8 mouse cellular contexts compared by ENCODE assay signal in the genomic region with DNA sequence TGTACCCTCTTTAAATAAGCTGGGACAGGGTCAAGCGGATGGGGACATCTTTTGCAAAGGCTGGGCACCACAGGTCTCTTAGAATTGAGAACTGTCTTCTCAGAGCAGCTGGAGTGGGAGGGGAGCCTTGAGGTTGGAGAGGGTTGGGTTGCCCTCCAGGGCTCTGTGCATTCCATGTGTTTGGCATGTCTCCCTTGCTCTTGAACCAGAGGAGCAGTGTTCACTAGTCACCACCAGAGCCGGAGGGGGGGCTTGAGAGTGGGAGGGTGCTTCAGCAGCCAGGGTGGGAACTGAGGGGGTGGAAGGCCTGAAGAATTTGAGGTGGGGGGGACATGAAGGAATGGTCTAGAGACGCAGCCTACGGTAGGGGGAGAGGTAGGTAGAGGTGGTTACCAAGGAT. TPM values are rescaled to one million over a fixed set of nuclear protein-coding genes. Genes with fewer than 3 reads are reported as not detected.
DNase-seq lines count a peak whose midpoint lies in the region; ATAC-seq lines count a peak whose summit lies in the region.

No protein-coding gene starts in this region.

- H3K9ac ChIP-seq in limb, embryonic 11.5 days (ENCODE audit: low read length), result no peak overlapping the region

- no peaks in the 10 kb centered on the region for H3K9me3 ChIP-seq in limb, embryonic 11.5 days (ENCODE audit: control insufficient read depth, low read length)

- no peak for ATAC-seq in limb, embryonic 11.5 days (ENCODE audit: insufficient number of reproducible peaks, low FRiP score, low TSS enrichment, low read depth)

- H3K4me2 ChIP-seq in limb, embryonic 11.5 days (ENCODE audit: low read depth, severe bottlenecking), result peak overlapping the region; percentile 45; the same call in 1 of the 2 replicates

- DNase-seq in adrenal gland, adult (ENCODE audit: inconsistent age in 2 of 2, low spot score in 1 of 2), result peak; percentile 52 to 73
- DNase-seq in adrenal gland, postnatal 4 days (ENCODE audit: low spot score in 2 of 2), result no peak
- peak; percentile 18 for DNase-seq in thymus, postnatal 14 days
- no peak for DNase-seq in thymus, postnatal 10 days (ENCODE audit: low spot score in 2 of 2)
- no peak for DNase-seq in limb, embryonic 11.5 days (ENCODE audit: low spot score)
- peak; percentile 28 for DNase-seq in retina, postnatal 1 day
- DNase-seq in thymus, adult 18-20 months, result no peak
- no peak for DNase-seq in ovary, postnatal 14 days (ENCODE audit: low spot score)

- 81% methylated on average over 4 of the region's 4 CpGs for WGBS in limb, embryonic 11.5 days

- peaks cover 20% of the 10 kb centered on the region for H3K4me1 ChIP-seq in limb, embryonic 11.5 days (ENCODE audit: control insufficient read depth, insufficient read depth, low read length)

- peaks cover 14% of the 10 kb centered on the region for H3K36me3 ChIP-seq in limb, embryonic 11.5 days (ENCODE audit: control insufficient read depth, insufficient read depth, low read length)

- H3K27ac ChIP-seq in limb, embryonic 11.5 days (replicated peaks; ENCODE audit: low read depth, low read length), result no peak overlapping the region

- no peaks in the 10 kb centered on the region for H3K27me3 ChIP-seq in limb, embryonic 11.5 days (ENCODE audit: control insufficient read depth, insufficient read depth, low read length)

- no peak overlapping the region; the same call in 1 of the 2 replicates for H3K4me3 ChIP-seq in limb, embryonic 11.5 days (ENCODE audit: low read depth, low read length)

RNA-seq across cellular contexts. Expression of gene Tnks1bp1, which starts 1.5 kb away (rescaled TPM):
- total RNA-seq in adrenal gland, postnatal 4 days (2021), result 100 to 1,000 TPM; 138 to 142 TPM
- polyA plus RNA-seq in limb, embryonic 11.5 days (2014; fragmentation: Nextera tagmentation; extraction: Ambion mirVana), result 6.7 and 7.0 TPM in 2 replicates

RNA-seq across cellular contexts. Expression of gene P2rx3, which starts 12.0 kb away (rescaled TPM):
- total RNA-seq in adrenal gland, postnatal 4 days (2021), result 1 to 10 TPM; 1.8 to 2.1 TPM
- polyA plus RNA-seq in limb, embryonic 11.5 days (2014; fragmentation: Nextera tagmentation; extraction: Ambion mirVana), result 0.76 and 1.4 TPM in 2 replicates

RNA-seq across cellular contexts. Expression of gene Ssrp1, which starts 12.2 kb away (rescaled TPM):
- total RNA-seq in adrenal gland, postnatal 4 days (2021), result 100 to 1,000 TPM; 184 to 197 TPM
- polyA plus RNA-seq in limb, embryonic 11.5 days (2014; fragmentation: Nextera tagmentation; extraction: Ambion mirVana), result 409 and 418 TPM in 2 replicates

Comparison
In these comparisons a context has a peak if more than half of its experiments do, and no peak if none do; other contexts are left out.
1. DNase-seq: peak in adrenal gland, adult (2 of 2), thymus, postnatal 14 days (single experiment) and retina, postnatal 1 day (single experiment); none in adrenal gland, postnatal 4 days (0 of 2), thymus, postnatal 10 days (0 of 2), limb, embryonic 11.5 days (single experiment), thymus, adult 18-20 months (0 of 2) and ovary, postnatal 14 days (single experiment).